Mouse (Mus musculus) adrenal gland, postnatal 36 days (tissue): Measurements from ENCODE around the gene Lamc2. TPM values are rescaled to one million over a fixed set of nuclear protein-coding genes. Genes with fewer than 3 reads are reported as not detected.
A peak's percentile ranks its signal among the peaks of the same experiment; 100 is the strongest.

Source experiments
- DNase-seq, 2 experiments: peaks; one replicate each; pipeline ENCODE4 v3.0.0; 2021; ENCODE audit warnings: mixed read lengths in 1 of 2
- long read RNA-seq, 2 experiments: library from polyadenylated mRNA; stranded (forward); transcript quantifications; one replicate each; pipeline ENCODE4 v2.0.0; 2021; ENCODE audit warnings: borderline sequencing depth in 2 of 2
- total RNA-seq, 2 experiments: library from RNA; stranded (reverse); gene quantifications; 2 replicates each; pipeline ENCODE4 v1.2.3; 2021

Lamc2 gene
- total RNA-seq = 1 to 10 TPM; 1.0 to 2.8 TPM
- long read RNA-seq, experiment 1, partial matches to known transcripts = 3 of 4 reads
- long read RNA-seq, experiment 1, other reads (novel, unspliced or antisense) = 0 of 4 reads
- long read RNA-seq, experiment 2, partial matches to known transcripts = 1 of 1 reads
- long read RNA-seq, experiment 2, other reads (novel, unspliced or antisense) = 0 of 1 reads

GRCm38 (mm10) chr1:153185828-153186803 is at the start of gene Lamc2:
TSS of gene Lamc2 (minus strand) at chr1:153186447.
- DNase-seq = peak; percentile 10 to 51

- DNase-seq = no peak
Measured at GRCm38 (mm10) chr1:153235576-153235975, 49.3 kb upstream of the Lamc2 start.

- DNase-seq = no peak
Measured at GRCm38 (mm10) chr1:153231681-153232080, 45.4 kb upstream of the Lamc2 start.

- no peak for DNase-seq
Measured at GRCm38 (mm10) chr1:153227916-153228315, 41.7 kb upstream of the Lamc2 start.

GRCm38 (mm10) chr1:153227096-153227495 is 40.8 kb upstream of the Lamc2 start:
- DNase-seq = no peak

GRCm38 (mm10) chr1:153225786-153226725 is 39.8 kb upstream of the Lamc2 start:
- DNase-seq = no peak

- DNase-seq = no peak
Measured at GRCm38 (mm10) chr1:153224331-153224730, 38.1 kb upstream of the Lamc2 start.

- DNase-seq = no peak
Measured at GRCm38 (mm10) chr1:153219376-153219775, 33.1 kb upstream of the Lamc2 start.

GRCm38 (mm10) chr1:153216516-153216915 is 30.3 kb upstream of the Lamc2 start:
- DNase-seq = no peak

- DNase-seq = no peak
Measured at GRCm38 (mm10) chr1:153215676-153216075, 29.4 kb upstream of the Lamc2 start.

- no peak for DNase-seq
Measured at GRCm38 (mm10) chr1:153210992-153211391, 24.7 kb upstream of the Lamc2 start.

- DNase-seq = no peak
Measured at GRCm38 (mm10) chr1:153210198-153210597, 24.0 kb upstream of the Lamc2 start.

- DNase-seq = no peak
Measured at GRCm38 (mm10) chr1:153202195-153202594, 15.9 kb upstream of the Lamc2 start.

GRCm38 (mm10) chr1:153201448-153201847 is 15.2 kb upstream of the Lamc2 start:
- no peak for DNase-seq

- DNase-seq = no peak
Measured at GRCm38 (mm10) chr1:153197316-153197850, 11.1 kb upstream of the Lamc2 start.

- DNase-seq = no peak
Measured at GRCm38 (mm10) chr1:153192945-153193344, 6.7 kb upstream of the Lamc2 start.

- no peak for DNase-seq
Measured at GRCm38 (mm10) chr1:153192379-153192778, 6.1 kb upstream of the Lamc2 start.

- DNase-seq = peak; percentile 26 to 66
Measured at GRCm38 (mm10) chr1:153191943-153192329, 5.7 kb upstream of the Lamc2 start.

- DNase-seq = peak in 1 of 2 experiments; percentile 19
Measured at GRCm38 (mm10) chr1:153191237-153191942, 5.1 kb upstream of the Lamc2 start.

GRCm38 (mm10) chr1:153188081-153188480 is 1.8 kb upstream of the Lamc2 start:
- DNase-seq = no peak

GRCm38 (mm10) chr1:153180586-153181289 is 5.5 kb downstream of the Lamc2 start:
- no peak for DNase-seq
